Mouse (Mus musculus) ES-E14 (cell line): ENCODE measurements at regions not wholly inside any gene's neighbourhood (a gene's known extent, or its start where the extent isn't known, plus 50 kb on each side); places are given as distances from the start of the nearest gene placed in this dataset.

Experiments used
- CHD2 ChIP-seq: IDR thresholded peaks from 2 replicates; pipeline ENCODE4 v1.6.1; 2014; ENCODE audit warnings: mild to moderate bottlenecking, low read depth, low read length, inconsistent platforms
- MAFK ChIP-seq: IDR thresholded peaks from 2 replicates; pipeline ENCODE4 v1.6.1; 2014; ENCODE audit warnings: mild to moderate bottlenecking, low read depth, low read length, inconsistent platforms; ENCODE audit not compliant: insufficient read depth
- ZC3H11A ChIP-seq: IDR thresholded peaks from 2 replicates; pipeline ENCODE4 v1.6.1; 2012; ENCODE audit warnings: low read depth, mild to moderate bottlenecking, inconsistent platforms, low read length, borderline replicate concordance
- ZNF384 ChIP-seq: IDR thresholded peaks from 2 replicates; pipeline ENCODE4 v1.6.1; 2012; ENCODE audit warnings: low read depth, low read length, inconsistent platforms

DNA sequence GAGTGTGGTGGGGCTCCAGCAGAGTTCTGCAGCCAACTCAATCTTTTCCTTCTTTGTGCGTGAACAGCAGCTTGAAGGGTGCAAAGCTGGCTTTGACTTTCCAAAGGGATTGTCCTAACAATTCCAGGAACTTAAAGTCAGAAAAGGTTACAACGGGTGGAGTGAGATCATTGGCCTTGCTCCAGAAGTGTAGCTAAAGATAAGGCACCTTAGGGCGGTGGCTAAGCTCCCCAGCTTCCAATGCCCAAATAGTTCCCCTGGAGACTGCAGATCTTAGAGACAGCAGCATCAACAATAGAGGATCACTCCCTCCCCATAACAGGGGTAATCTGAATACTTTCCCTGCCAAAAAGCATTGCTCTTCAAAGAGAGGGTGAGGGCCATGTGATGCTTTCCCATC lies 62.3 kb upstream of the Cd93 start:
- no peak for TF ChIP-seq ZNF384
- no peak for TF ChIP-seq ZC3H11A
- TF ChIP-seq MAFK, result no peak
- TF ChIP-seq CHD2, result no peak
